Mouse (Mus musculus): ENCODE measurements around the gene Specc1. TPM values are rescaled to one million over a fixed set of nuclear protein-coding genes. Genes with fewer than 3 reads are reported as not detected.

Gene Specc1
- polyA plus RNA-seq, 1 experiment: 65.0 TPM

DNA sequence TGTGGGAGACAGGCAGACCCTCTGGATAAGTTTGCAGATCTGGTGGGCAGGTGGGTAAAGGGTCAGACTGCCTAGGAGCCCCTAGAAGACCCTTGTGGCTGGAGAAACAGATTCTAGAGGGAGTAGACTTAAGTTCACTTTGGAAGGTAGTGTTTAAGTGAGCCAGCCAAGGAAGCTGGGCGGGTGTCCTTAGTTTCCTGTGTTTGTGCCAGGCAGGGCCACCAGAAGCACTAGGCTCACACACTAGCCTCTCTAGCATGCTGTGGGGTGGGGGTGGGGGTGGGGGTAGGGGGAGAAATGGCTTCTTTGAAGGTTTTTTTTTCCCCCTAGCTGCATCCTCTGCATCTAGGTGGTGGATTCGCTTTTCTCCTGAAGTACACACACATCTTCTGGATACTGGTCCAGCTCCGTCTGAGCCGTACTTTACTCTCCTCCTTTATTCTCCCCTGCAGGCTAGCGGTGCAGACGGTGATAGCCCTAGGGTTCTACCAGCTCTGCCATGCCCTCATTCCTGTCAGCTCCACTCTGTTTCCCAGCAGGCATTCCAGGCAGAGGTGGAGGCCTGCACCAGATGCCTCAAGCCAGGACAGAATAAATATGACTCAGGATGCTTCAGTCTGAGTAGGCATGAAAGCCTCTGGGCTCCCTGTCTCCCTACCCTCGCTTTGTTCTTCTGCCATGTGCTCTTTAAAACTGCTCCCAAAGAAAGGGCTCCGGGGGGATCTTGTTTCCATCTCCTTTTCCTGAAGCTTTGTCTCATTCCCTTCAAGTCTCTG, 66.3 kb downstream of the Specc1 start:
- TF ChIP-seq CTCF (IDR thresholded peaks at IDR 0.05; ENCODE audit: low read depth, low read length) (no peak), POLR2A (IDR thresholded peaks at IDR 0.05; ENCODE audit: borderline replicate concordance, low read depth, low read length) (no peak)
- Histone ChIP-seq H3K27ac (ENCODE audit: insufficient read depth, low read depth, low read length) (no peak overlapping the region), H3K4me3 (ENCODE audit: insufficient read depth, low read length) (no peak overlapping the region), H3K4me1 (ENCODE audit: control insufficient read depth, insufficient read depth, low read length) (peaks cover 22% of the 10 kb centered on the region)

DNA sequence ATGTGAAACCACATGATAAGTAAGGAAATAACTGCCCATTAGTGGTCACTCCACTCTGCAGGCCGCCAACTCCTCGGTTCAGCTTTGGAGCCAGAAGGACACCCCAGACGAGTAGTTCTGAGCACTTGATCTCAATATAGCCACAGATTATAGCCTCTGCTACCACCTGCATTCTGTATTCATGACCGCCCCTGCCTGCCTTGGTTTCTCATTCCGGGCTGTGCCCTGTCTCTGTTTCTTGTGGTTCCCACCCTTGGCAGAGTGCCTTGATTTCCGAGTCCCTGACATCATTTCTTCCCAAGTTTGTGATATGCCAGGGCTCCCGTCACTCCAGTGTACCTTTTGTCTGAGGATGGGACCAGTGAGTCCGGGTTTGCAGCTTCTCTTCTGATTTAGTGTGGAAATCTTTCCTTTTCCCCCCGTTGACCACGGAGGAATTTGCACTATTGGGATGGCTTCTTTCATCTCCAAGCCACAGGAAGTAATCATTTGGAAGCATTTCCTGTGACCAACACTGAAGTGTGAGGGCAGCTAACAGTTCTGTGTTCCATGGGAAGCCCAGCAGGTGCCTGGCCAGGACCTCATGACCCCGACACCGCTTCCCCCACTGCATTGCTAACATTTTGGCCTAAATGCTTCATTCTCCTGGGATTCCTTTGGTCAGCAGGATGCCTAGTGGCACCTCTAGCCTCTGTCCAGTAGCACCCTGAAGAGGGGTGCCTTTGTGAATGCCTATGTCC, 67.1 kb downstream of the Specc1 start:
- Histone ChIP-seq H3K4me3 (ENCODE audit: insufficient read depth, low read length) (no peak overlapping the region), H3K27ac (ENCODE audit: insufficient read depth, low read depth, low read length) (no peak overlapping the region), H3K4me1 (ENCODE audit: control insufficient read depth, insufficient read depth, low read length) (peaks cover 25% of the 10 kb centered on the region)
- TF ChIP-seq CTCF (IDR thresholded peaks at IDR 0.05; ENCODE audit: low read depth, low read length) (no peak), POLR2A (IDR thresholded peaks at IDR 0.05; ENCODE audit: borderline replicate concordance, low read depth, low read length) (no peak)

DNA sequence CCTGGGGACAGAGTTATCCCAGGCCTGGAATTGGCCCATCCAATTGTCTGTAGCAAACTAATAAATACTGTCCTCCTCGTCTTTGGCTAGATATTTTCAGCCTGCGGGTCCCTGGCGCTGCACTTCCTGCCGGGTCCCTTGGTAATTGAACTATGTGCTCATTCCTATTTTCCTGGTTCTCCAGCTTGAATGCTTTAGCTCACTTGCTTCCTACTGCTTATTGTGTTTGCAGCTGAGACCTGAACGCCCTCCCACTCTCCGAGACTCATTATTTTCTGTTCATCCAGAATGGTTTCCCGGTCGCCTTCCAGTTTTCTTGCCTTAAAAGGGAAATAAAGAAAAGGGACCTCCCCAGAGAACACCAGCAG, 67.7 kb downstream of the Specc1 start:
- peaks cover 25% of the 10 kb centered on the region for H3K4me1 ChIP-seq (ENCODE audit: control insufficient read depth, insufficient read depth, low read length)
- TF ChIP-seq CTCF (IDR thresholded peaks at IDR 0.05; ENCODE audit: low read depth, low read length) (no peak), POLR2A (IDR thresholded peaks at IDR 0.05; ENCODE audit: borderline replicate concordance, low read depth, low read length) (no peak)
- no peak overlapping the region for H3K27ac ChIP-seq (ENCODE audit: insufficient read depth, low read depth, low read length)
- H3K4me3 ChIP-seq (ENCODE audit: insufficient read depth, low read length): no peak overlapping the region

DNA sequence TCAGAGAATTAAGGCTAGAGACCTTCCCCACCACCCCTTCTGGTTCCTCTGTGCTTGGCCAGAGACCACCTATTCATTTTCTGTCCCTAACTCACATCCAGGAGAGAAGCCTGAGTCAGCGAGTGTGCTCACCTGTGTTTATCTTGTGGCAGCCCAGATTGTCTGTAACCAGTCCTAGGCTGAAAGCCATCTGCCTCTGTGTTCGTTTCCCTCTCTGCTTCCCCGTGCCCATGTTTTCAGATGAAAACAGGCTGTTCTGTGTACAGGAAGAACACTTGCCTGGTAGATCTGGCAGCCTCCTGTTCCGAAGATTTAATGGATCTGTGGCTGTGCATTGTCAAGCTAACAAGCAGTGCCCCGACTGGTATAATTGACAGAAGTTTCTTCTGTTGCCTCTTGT, 68.4 kb downstream of the Specc1 start:
- Histone ChIP-seq H3K27ac (ENCODE audit: insufficient read depth, low read depth, low read length) (no peak overlapping the region), H3K4me3 (ENCODE audit: insufficient read depth, low read length) (no peak overlapping the region), H3K4me1 (ENCODE audit: control insufficient read depth, insufficient read depth, low read length) (peaks cover 25% of the 10 kb centered on the region)
- TF ChIP-seq POLR2A (IDR thresholded peaks at IDR 0.05; ENCODE audit: borderline replicate concordance, low read depth, low read length): no peak
- no peak for TF ChIP-seq CTCF (IDR thresholded peaks at IDR 0.05; ENCODE audit: low read depth, low read length)

DNA sequence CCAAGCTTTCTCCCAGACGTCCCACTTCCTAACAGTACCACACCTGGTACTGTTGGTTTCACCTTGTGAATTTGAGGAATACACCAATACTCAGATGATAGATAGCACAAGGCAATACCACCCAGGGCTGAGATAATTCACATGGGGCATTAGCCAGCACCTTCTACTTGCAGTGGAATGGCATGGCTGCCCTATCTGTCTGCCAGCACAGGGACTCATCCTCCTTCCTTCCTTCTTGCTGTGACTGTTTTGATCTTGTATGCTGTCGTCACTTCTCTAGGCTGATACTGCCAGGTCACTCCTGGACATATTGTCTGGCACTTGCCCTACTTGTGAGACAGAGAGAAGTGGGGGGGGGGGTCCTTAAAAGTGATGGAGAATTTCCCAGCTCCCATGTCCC, 69.2 kb downstream of the Specc1 start:
- no peak for TF ChIP-seq CTCF (IDR thresholded peaks at IDR 0.05; ENCODE audit: low read depth, low read length)
- no peak for TF ChIP-seq POLR2A (IDR thresholded peaks at IDR 0.05; ENCODE audit: borderline replicate concordance, low read depth, low read length)
- Histone ChIP-seq H3K27ac (ENCODE audit: insufficient read depth, low read depth, low read length) (no peak overlapping the region), H3K4me1 (ENCODE audit: control insufficient read depth, insufficient read depth, low read length) (peaks cover 25% of the 10 kb centered on the region), H3K4me3 (ENCODE audit: insufficient read depth, low read length) (no peak overlapping the region)

DNA sequence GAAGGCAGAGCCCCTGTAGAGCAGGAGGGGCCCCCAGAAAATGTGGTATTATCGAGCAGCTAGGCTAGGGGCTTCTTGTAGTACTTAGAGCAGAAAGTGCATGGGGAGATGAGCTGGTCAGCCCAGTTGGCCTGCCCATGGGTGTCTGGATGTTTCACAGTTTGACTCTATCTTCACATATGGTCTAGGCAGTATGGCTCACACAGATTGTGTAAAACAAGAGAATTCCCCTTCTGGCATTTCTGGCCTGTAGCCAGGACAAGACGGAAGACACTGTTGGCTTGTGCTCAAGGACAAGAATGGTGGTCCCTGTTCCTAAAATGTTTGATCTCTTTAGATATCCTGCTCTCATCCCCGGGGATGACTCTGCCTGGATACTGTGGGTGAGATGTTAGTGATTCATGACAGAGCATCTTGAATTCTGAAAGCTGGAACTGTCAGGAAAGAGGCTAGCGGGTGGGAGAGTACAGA, 69.8 kb downstream of the Specc1 start:
- no peak overlapping the region for H3K27ac ChIP-seq (ENCODE audit: insufficient read depth, low read depth, low read length)
- TF ChIP-seq POLR2A (IDR thresholded peaks at IDR 0.05; ENCODE audit: borderline replicate concordance, low read depth, low read length) (no peak), CTCF (IDR thresholded peaks at IDR 0.05; ENCODE audit: low read depth, low read length) (no peak)
- no peak overlapping the region for H3K4me3 ChIP-seq (ENCODE audit: insufficient read depth, low read length)

DNA sequence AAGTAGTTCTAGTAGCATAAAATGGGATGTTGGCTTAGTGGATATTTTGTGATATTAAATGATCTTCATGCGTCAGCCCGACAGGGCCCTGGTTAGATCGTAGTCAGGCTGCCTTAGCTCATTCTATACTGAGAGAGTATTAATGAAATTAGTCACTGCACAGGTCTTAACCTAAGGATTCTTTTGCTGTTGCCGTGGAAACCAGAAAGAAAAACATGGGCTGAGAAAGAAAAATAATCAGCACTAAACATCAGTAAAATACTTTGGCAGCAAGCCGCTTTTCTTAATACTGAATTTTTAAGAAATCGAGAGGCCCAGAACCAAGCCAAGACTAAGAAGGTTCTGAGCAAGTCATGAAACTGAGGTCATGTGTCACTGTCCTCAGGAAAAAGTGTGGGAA, 70.7 kb downstream of the Specc1 start:
- Histone ChIP-seq H3K4me1 (ENCODE audit: control insufficient read depth, insufficient read depth, low read length) (peaks cover 25% of the 10 kb centered on the region), H3K4me3 (ENCODE audit: insufficient read depth, low read length) (no peak overlapping the region), H3K27ac (ENCODE audit: insufficient read depth, low read depth, low read length) (no peak overlapping the region)
- no peak for TF ChIP-seq POLR2A (IDR thresholded peaks at IDR 0.05; ENCODE audit: borderline replicate concordance, low read depth, low read length)
- no peak for TF ChIP-seq CTCF (IDR thresholded peaks at IDR 0.05; ENCODE audit: low read depth, low read length)

More for the DNA sequence above, 69.8 kb downstream of the Specc1 start:
- peaks cover 25% of the 10 kb centered on the region for H3K4me1 ChIP-seq (ENCODE audit: control insufficient read depth, insufficient read depth, low read length)

DNA sequence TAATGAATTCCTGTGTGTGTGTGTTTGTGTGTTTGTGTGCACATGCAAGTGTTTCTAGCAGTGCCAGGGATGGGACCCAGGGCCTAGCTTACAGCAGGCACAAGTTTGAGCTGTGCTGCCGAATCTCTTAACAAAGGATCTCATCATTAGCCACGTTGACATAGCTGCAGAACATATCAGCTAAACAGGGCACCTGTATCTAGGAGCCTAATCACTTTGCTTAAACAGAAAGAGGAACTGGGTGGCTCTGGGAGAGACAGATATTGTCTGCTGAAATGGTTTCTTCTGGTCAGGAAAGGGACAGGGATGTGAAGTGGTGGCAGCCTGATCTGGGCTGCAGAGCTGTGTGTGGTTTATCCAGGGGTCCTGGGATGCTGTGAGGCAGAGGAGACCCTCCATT, 71.1 kb downstream of the Specc1 start:
- TF ChIP-seq CTCF (IDR thresholded peaks at IDR 0.05; ENCODE audit: low read depth, low read length) (no peak), POLR2A (IDR thresholded peaks at IDR 0.05; ENCODE audit: borderline replicate concordance, low read depth, low read length) (no peak)
- Histone ChIP-seq H3K4me3 (ENCODE audit: insufficient read depth, low read length) (no peak overlapping the region), H3K4me1 (ENCODE audit: control insufficient read depth, insufficient read depth, low read length) (peaks cover 25% of the 10 kb centered on the region), H3K27ac (ENCODE audit: insufficient read depth, low read depth, low read length) (no peak overlapping the region)

DNA sequence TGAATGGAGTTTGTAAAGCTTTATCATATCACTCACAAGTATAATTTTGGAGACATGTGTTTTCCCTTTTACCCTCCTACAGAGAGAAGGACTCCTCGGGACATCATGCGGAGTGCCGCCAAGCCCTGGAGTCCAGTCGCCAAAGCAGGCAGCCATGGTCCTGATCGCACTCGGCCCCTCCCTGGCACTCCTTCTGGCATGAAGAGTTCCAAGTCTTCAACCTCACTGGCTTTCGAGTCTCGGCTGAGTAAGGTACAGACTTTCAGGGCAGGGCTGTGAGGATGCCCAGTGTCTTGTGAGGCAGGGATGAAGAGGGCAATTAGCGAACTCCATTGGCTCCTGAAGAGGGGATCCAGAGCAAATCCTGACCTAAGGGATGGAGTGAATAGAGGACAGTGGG, 72.6 kb downstream of the Specc1 start:
- Histone ChIP-seq H3K27ac (ENCODE audit: insufficient read depth, low read depth, low read length) (no peak overlapping the region), H3K4me1 (ENCODE audit: control insufficient read depth, insufficient read depth, low read length) (peaks cover 22% of the 10 kb centered on the region), H3K4me3 (ENCODE audit: insufficient read depth, low read length) (no peak overlapping the region)
- TF ChIP-seq CTCF (IDR thresholded peaks at IDR 0.05; ENCODE audit: low read depth, low read length) (no peak), POLR2A (IDR thresholded peaks at IDR 0.05; ENCODE audit: borderline replicate concordance, low read depth, low read length) (no peak)

DNA sequence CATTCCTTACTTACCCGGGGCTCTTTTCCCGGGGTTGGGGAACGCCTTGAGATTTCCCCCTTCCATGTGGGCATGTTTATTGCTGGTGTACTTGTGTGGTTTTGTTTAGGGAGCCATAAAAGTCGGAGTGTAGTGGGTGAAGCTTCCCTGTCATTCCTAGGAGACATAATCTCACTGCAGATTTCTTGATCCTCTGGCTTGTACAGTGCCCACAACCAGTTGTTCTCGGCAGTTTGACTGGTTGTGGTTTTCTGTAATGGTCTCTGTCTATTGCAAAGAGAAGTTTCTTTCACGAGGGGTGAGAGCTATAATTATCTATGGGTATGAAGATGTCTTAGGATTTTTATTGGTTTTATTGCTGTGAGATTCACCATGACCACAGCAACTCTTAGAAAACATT, 78.0 kb downstream of the Specc1 start:
- H3K27ac ChIP-seq (ENCODE audit: insufficient read depth, low read depth, low read length): no peak overlapping the region
- no peak overlapping the region for H3K4me3 ChIP-seq (ENCODE audit: insufficient read depth, low read length)
- no peaks in the 10 kb centered on the region for H3K4me1 ChIP-seq (ENCODE audit: control insufficient read depth, insufficient read depth, low read length)
- TF ChIP-seq CTCF (IDR thresholded peaks at IDR 0.05; ENCODE audit: low read depth, low read length) (no peak), POLR2A (IDR thresholded peaks at IDR 0.05; ENCODE audit: borderline replicate concordance, low read depth, low read length) (no peak)
